Comparison of ENCODE assay signal across 15 mouse cellular contexts in the genomic region with DNA sequence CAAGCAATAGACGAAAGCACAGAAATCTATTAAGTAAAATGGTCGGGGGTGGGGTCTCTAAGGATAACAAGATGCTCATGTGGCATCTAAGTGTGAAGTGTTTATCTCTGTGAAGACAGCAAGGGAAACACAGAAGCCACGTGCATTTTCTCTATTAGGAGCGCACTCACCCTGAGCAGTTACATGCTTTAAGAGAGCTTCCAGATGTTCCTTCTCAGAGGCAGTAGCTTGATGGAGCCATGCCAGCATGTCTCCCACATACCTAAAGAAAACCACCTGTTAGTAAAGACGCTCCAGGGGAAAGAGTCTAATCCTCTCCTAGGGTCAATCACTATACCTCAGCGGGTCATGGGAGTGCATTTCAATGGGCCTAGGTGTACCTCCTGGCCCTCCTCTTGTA. TPM values are rescaled to one million over a fixed set of nuclear protein-coding genes. Genes with fewer than 3 reads are reported as not detected.
"Had no signal": no experiment of that assay in that cellular context is flagged by ENCODE, and none has a peak within 500 bp of the region (broad histone marks: within the 10 kb centered on the region; RNA-seq: fewer than 3 reads in every experiment).

No protein-coding gene starts in this region.

- H3K9ac ChIP-seq: hindbrain, embryonic 15.5 days; liver, embryonic 14.5 days; lung, embryonic 15.5 days; neural tube, embryonic 15.5 days had no signal

- H3K4me2 ChIP-seq: hindbrain, embryonic 15.5 days; lung, embryonic 15.5 days; neural tube, embryonic 15.5 days had no signal

- H3K4me1 ChIP-seq: hindbrain, embryonic 15.5 days; lung, embryonic 15.5 days; midbrain, embryonic 10.5 days; neural tube, embryonic 15.5 days had no signal

- H3K9me3 ChIP-seq: hindbrain, embryonic 15.5 days; lung, embryonic 15.5 days; midbrain, embryonic 10.5 days; neural tube, embryonic 15.5 days had no signal

- ATAC-seq: inflammation-experienced regulatory T-cells, adult 6 months; intestine, postnatal 0 days had no signal

- H3K4me3 ChIP-seq: hindbrain, embryonic 15.5 days; left cerebral cortex, adult 2 months; lung, embryonic 15.5 days; midbrain, embryonic 10.5 days; myocyte; neural tube, embryonic 15.5 days had no signal

- DNase-seq: kidney, adult 9 months; midbrain, embryonic 14.5 days; right cerebral cortex, adult 18-20 months; right cerebral cortex, postnatal 25 days; thymus, adult 18-20 months; thymus, postnatal 14 days had no signal

- H3K27me3 ChIP-seq: hindbrain, embryonic 15.5 days; lung, embryonic 15.5 days; neural tube, embryonic 15.5 days had no signal

- H3K27ac ChIP-seq: hindbrain, embryonic 15.5 days; left cerebral cortex, adult 2 months; liver, embryonic 14.5 days; lung, embryonic 15.5 days; midbrain, embryonic 10.5 days; neural tube, embryonic 15.5 days had no signal

RNA-seq across cellular contexts. Expression of a gene that starts 39.3 kb away (rescaled TPM):
- polyA plus RNA-seq: inflammation-experienced regulatory T-cells, adult 6 months had no signal
